Mouse (Mus musculus) kidney, postnatal 0 days (tissue): ENCODE data around the gene Casc3. TPM values are rescaled to one million over a fixed set of nuclear protein-coding genes. Genes with fewer than 3 reads are reported as not detected.

Experiments used
- ATAC-seq: fragments of 200-750 bp; cut with Nextera tagmentation; replicated peaks from 2 replicates; pipeline ENCODE4 v1.8.0; 2017; ENCODE audit warnings: low read depth, moderate number of reproducible peaks, moderate TSS enrichment, moderate library complexity; ENCODE audit not compliant: low FRiP score
- DNase-seq: peaks from one replicate; pipeline ENCODE4 v3.0.0-alpha.2; 2016; ENCODE audit warnings: low spot score
- H3K27ac ChIP-seq: fragments of 300-500 bp; sonication (generic); 2 replicates; pipeline ENCODE4 v1.5.1; 2014; ENCODE audit warnings: mild to moderate bottlenecking
- H3K27me3 ChIP-seq: fragments of 300-500 bp; sonication (generic); 2 replicates; pipeline ENCODE4 v1.6.1; 2014; ENCODE audit warnings: low read length, mixed read lengths; ENCODE audit not compliant: insufficient read depth
- H3K36me3 ChIP-seq: fragments of 300-500 bp; sonication (generic); 2 replicates; pipeline ENCODE4 v1.6.1; 2014; ENCODE audit warnings: low read length, mixed read lengths; ENCODE audit not compliant: insufficient read depth
- H3K4me1 ChIP-seq: fragments of 300-500 bp; sonication (generic); replicated peaks from 2 replicates; pipeline ENCODE4 v1.6.1; 2014; ENCODE audit warnings: antibody characterized with exemption, low read length, mixed read lengths; ENCODE audit not compliant: insufficient read depth
- H3K4me2 ChIP-seq: fragments of 300-500 bp; sonication (generic); 2 replicates; pipeline ENCODE4 v1.6.1; 2014; ENCODE audit warnings: mild to moderate bottlenecking, low read length, moderate library complexity, mixed read lengths
- H3K4me3 ChIP-seq: fragments of 300-500 bp; sonication (generic); replicated peaks from 2 replicates; pipeline ENCODE4 v1.5.1; 2014; ENCODE audit warnings: low read depth, low read length
- H3K9ac ChIP-seq: fragments of 300-500 bp; sonication (generic); 2 replicates; pipeline ENCODE4 v1.6.1; 2014; ENCODE audit warnings: low read depth, low read length
- H3K9me3 ChIP-seq: fragments of 300-500 bp; sonication (generic); replicated peaks from 2 replicates; pipeline ENCODE4 v1.6.1; 2016; ENCODE audit warnings: low read length, inconsistent platforms, mixed read lengths
- CTCF ChIP-seq: IDR thresholded peaks from 2 replicates; pipeline ENCODE4 v1.5.1; 2016; ENCODE audit warnings: antibody characterized with exemption, low read depth, mild to moderate bottlenecking, moderate library complexity
- WGBS: fragments of 180-500 bp; shearing (Covaris S2); extraction: QIAGEN DNeasy Blood & Tissue Kit; methylation state at CpG from one replicate; pipeline ENCODE4 v1.1.7; 2014; 5-methylcytosine and 5-hydroxymethylcytosine counted together
- polyA plus RNA-seq: library from polyadenylated mRNA; unstranded; fragments of >200 nt; fragmentation: Nextera tagmentation; extraction: Ambion mirVana; gene quantifications from 2 replicates; pipeline ENCODE4 v1.2.1, GENCODE M21; 2015

The Casc3 gene
- polyA plus RNA-seq, 1 experiment from 2014 or later, result 25.7 TPM

GRCm38 (mm10) chr11:98835296-98835695, 30.6 kb downstream of the Casc3 start:
- ATAC-seq, result no peak
- H3K9me3 ChIP-seq, result no peaks in the 10 kb centered on the region

GRCm38 (mm10) chr11:98835725-98836124, 31.0 kb downstream of the Casc3 start:
- peaks cover 29% of the 10 kb centered on the region for H3K36me3 ChIP-seq
- H3K4me1 ChIP-seq, result peaks cover 17% of the 10 kb centered on the region
- no peak for TF ChIP-seq CTCF
- ATAC-seq (no peak), DNase-seq (no peak)
- H3K27me3 ChIP-seq, result no peaks in the 10 kb centered on the region
- 54% methylated on average over 3 of the region's 3 CpGs for WGBS
- H3K4me2 ChIP-seq, result no peak overlapping the region
- H3K27ac ChIP-seq, result no peak overlapping the region
- no peak overlapping the region for H3K4me3 ChIP-seq
- H3K9ac ChIP-seq, result no peak overlapping the region
- no peaks in the 10 kb centered on the region for H3K9me3 ChIP-seq

More at GRCm38 (mm10) chr11:98835296-98835695, 30.6 kb downstream of the Casc3 start:
- Histone ChIP-seq H3K4me1 (peaks cover 17% of the 10 kb centered on the region), H3K36me3 (peaks cover 29% of the 10 kb centered on the region), H3K27ac (no peak overlapping the region), H3K4me3 (no peak overlapping the region), H3K9ac (no peak overlapping the region), H3K4me2 (no peak overlapping the region), H3K27me3 (no peaks in the 10 kb centered on the region)
- 59% methylated on average over 5 of the region's 5 CpGs for WGBS
- no peak for DNase-seq
- TF ChIP-seq CTCF, result no peak

GRCm38 (mm10) chr11:98836128-98836527, 31.4 kb downstream of the Casc3 start:
- no peak overlapping the region for H3K27ac ChIP-seq
- peak overlapping the region; percentile 53; the same call in 1 of the 2 replicates for H3K4me3 ChIP-seq
- DNase-seq (no peak), ATAC-seq (no peak)
- TF ChIP-seq CTCF, result no peak
- WGBS, result 22% methylated on average over 7 of the region's 7 CpGs
- H3K27me3 ChIP-seq, result no peaks in the 10 kb centered on the region
- peak overlapping the region; percentile 29; the same call in 1 of the 2 replicates for H3K9ac ChIP-seq
- H3K4me1 ChIP-seq, result peaks cover 17% of the 10 kb centered on the region
- H3K36me3 ChIP-seq, result peaks cover 27% of the 10 kb centered on the region
- no peaks in the 10 kb centered on the region for H3K9me3 ChIP-seq
- H3K4me2 ChIP-seq, result peak overlapping the region; percentile 100

GRCm38 (mm10) chr11:98836651-98837141, 32.0 kb downstream of the Casc3 start, which contains the start of gene Rapgefl1:
Rapgefl1 (plus strand) TSS chr11:98836785.
- peak; percentile 83 for ATAC-seq
- peaks cover 17% of the 10 kb centered on the region for H3K4me1 ChIP-seq
- no peak within 1 kb of the TSS for H3K27ac ChIP-seq
- 2% methylated on average over 43 of the region's 48 CpGs for WGBS
- H3K9ac ChIP-seq, result peak within 1 kb of the TSS; percentile 55
- H3K4me2 ChIP-seq, result peak within 1 kb of the TSS; percentile 100
- peaks cover 24% of the 10 kb centered on the region for H3K36me3 ChIP-seq
- TF ChIP-seq CTCF, result no peak
- peak; percentile 85 for DNase-seq
- H3K9me3 ChIP-seq, result no peaks in the 10 kb centered on the region
- no peaks in the 10 kb centered on the region for H3K27me3 ChIP-seq
- H3K4me3 ChIP-seq, result peak within 1 kb of the TSS; percentile 53

- H3K4me3 ChIP-seq, result peak overlapping the region; percentile 53
- no peak for DNase-seq
Measured at GRCm38 (mm10) chr11:98837231-98837704, 32.6 kb downstream of the Casc3 start.

GRCm38 (mm10) chr11:98837917-98838316, 33.2 kb downstream of the Casc3 start:
- Histone ChIP-seq H3K27me3 (no peaks in the 10 kb centered on the region), H3K4me2 (peak overlapping the region; percentile 100), H3K4me1 (peaks cover 17% of the 10 kb centered on the region), H3K9ac (no peak overlapping the region), H3K9me3 (no peaks in the 10 kb centered on the region), H3K27ac (no peak overlapping the region), H3K4me3 (no peak overlapping the region; the same call in 1 of the 2 replicates), H3K36me3 (peaks cover 14% of the 10 kb centered on the region)
- no peak for TF ChIP-seq CTCF
- DNase-seq (no peak), ATAC-seq (no peak)
- 37% methylated on average over 11 of the region's 11 CpGs for WGBS

More at GRCm38 (mm10) chr11:98837231-98837704, 32.6 kb downstream of the Casc3 start:
- H3K9me3 ChIP-seq, result no peaks in the 10 kb centered on the region
- peak overlapping the region; percentile 100 for H3K4me2 ChIP-seq
- H3K36me3 ChIP-seq, result peaks cover 19% of the 10 kb centered on the region
- H3K9ac ChIP-seq, result peak overlapping the region; percentile 55
- no peak overlapping the region for H3K27ac ChIP-seq
- H3K4me1 ChIP-seq, result peaks cover 17% of the 10 kb centered on the region
- 0 out of 2 replicates have a peak, but pooled peaks have one; percentile 13 for TF ChIP-seq CTCF
- 0 out of 2 replicates have a peak, but pooled peaks have one; percentile 10 for ATAC-seq
- no peaks in the 10 kb centered on the region for H3K27me3 ChIP-seq
- 3% methylated on average over 21 of the region's 29 CpGs for WGBS

GRCm38 (mm10) chr11:98838512-98838911, 33.8 kb downstream of the Casc3 start:
- H3K36me3 ChIP-seq, result peaks cover 8% of the 10 kb centered on the region
- TF ChIP-seq CTCF, result no peak
- no peak overlapping the region for H3K27ac ChIP-seq
- no peaks in the 10 kb centered on the region for H3K27me3 ChIP-seq
- H3K4me2 ChIP-seq, result no peak overlapping the region
- no peak for ATAC-seq
- DNase-seq, result no peak
- H3K4me1 ChIP-seq, result peaks cover 17% of the 10 kb centered on the region
- no peak overlapping the region for H3K9ac ChIP-seq
- 57% methylated on average over 9 of the region's 9 CpGs for WGBS
- no peaks in the 10 kb centered on the region for H3K9me3 ChIP-seq
- H3K4me3 ChIP-seq, result no peak overlapping the region
